Mouse (Mus musculus) heart, adult 2 months (tissue): ENCODE data around the gene Sept1. TPM values are rescaled to one million over a fixed set of nuclear protein-coding genes. Genes with fewer than 3 reads are reported as not detected.
A peak's percentile ranks its signal among the peaks of the same experiment; 100 is the strongest.
"Not testable (repeated sequence)": the region's sequence is repeated elsewhere in the genome, so short reads cannot be mapped to it uniquely, and the experiment has no call there.

ENCODE experiments used
- DNase-seq, 2 experiments: peaks; one replicate each; pipeline ENCODE4 v3.0.0; 2021
- H3K27ac ChIP-seq: fragments of 200-600 bp; 2 replicates; pipeline ENCODE4 v1.8.1; 2022
- H3K27me3 ChIP-seq: fragments of 200-500 bp; 2 replicates; pipeline ENCODE4 v1.6.1; 2012; ENCODE audit warnings: mild to moderate bottlenecking, low read length, inconsistent platforms, mixed read lengths; ENCODE audit not compliant: control insufficient read depth, insufficient read depth
- H3K36me3 ChIP-seq: fragments of 200-500 bp; 2 replicates; pipeline ENCODE4 v1.6.1; 2012; ENCODE audit warnings: low read length, inconsistent platforms; ENCODE audit not compliant: control insufficient read depth, insufficient read depth
- H3K4me1 ChIP-seq: fragments of 200-500 bp; 2 replicates; pipeline ENCODE4 v1.6.1; 2011; ENCODE audit warnings: low read length; ENCODE audit not compliant: control insufficient read depth, insufficient read depth
- H3K4me3 ChIP-seq: fragments of 200-600 bp; 2 replicates; pipeline ENCODE4 v1.8.1; 2022
- H3K79me2 ChIP-seq: fragments of 200-500 bp; replicated peaks from 2 replicates; pipeline ENCODE4 v1.6.1; 2012; ENCODE audit warnings: mild to moderate bottlenecking, inconsistent platforms, low read length, moderate library complexity, mixed read lengths; ENCODE audit not compliant: control insufficient read depth, insufficient read depth
- H3K9ac ChIP-seq: fragments of 200-500 bp; 2 replicates; pipeline ENCODE4 v1.6.1; 2012; ENCODE audit warnings: low read depth, mild to moderate bottlenecking, control low read depth, inconsistent platforms, low read length, mixed read lengths
- CTCF ChIP-seq: fragments of 200-600 bp; IDR thresholded peaks from 2 replicates; pipeline ENCODE4 v1.8.1; 2022; ENCODE audit warnings: antibody characterized with exemption, mild to moderate bottlenecking, moderate library complexity
- EP300 ChIP-seq: fragments of 200-500 bp; IDR thresholded peaks from 2 replicates; pipeline ENCODE4 v1.6.1; 2011; ENCODE audit warnings: low read depth, low read length, control low read depth; ENCODE audit not compliant: insufficient read depth
- POLR2A ChIP-seq: fragments of 200-500 bp; IDR thresholded peaks from 2 replicates; pipeline ENCODE4 v1.6.1; 2011; ENCODE audit warnings: mild to moderate bottlenecking, low read depth, low read length, control low read depth; ENCODE audit not compliant: insufficient read depth
- WGBS: fragments of 180-500 bp; shearing (Covaris S2); methylation state at CpG from one replicate; pipeline ENCODE4 v1.1.7; 2018; 5-methylcytosine and 5-hydroxymethylcytosine counted together
- intact Hi-C: fragments of 180-260 bp; cut with DNase I; formaldehyde crosslinking; loops from one replicate; pipeline ENCODE4 v1.15.1; 2025
- polyA plus RNA-seq: library from polyadenylated mRNA; depleted of rRNA; stranded (reverse); fragments of >200 nt; gene quantifications from 2 replicates; pipeline ENCODE4 v1.2.3, GENCODE M21; 2012
- total RNA-seq, 2 experiments: library from RNA; stranded (reverse); gene quantifications; 2 replicates each; pipeline ENCODE4 v1.2.3; 2021

Sept1 gene
- total and polyA plus RNA-seq, 3 experiments: 2.5 to 13.0 (median 4.7) TPM

- Histone ChIP-seq H3K27ac (no peak overlapping the region), H3K9ac (no peak overlapping the region), H3K27me3 (no peaks in the 10 kb centered on the region), H3K4me3 (no peak overlapping the region), H3K79me2 (no peaks in the 10 kb centered on the region), H3K4me1 (peaks cover 4% of the 10 kb centered on the region), H3K36me3 (no peaks in the 10 kb centered on the region)
- 81% methylated on average over 5 of the region's 5 CpGs for WGBS
- intact Hi-C loops: no loop called here
- TF ChIP-seq EP300: no peak
- TF ChIP-seq POLR2A: no peak
- TF ChIP-seq CTCF: no peak
- DNase-seq: no peak
These were observed 23.6 kb upstream of the Sept1 start for GRCm38 (mm10) chr7:127256518-127256917.

DNA sequence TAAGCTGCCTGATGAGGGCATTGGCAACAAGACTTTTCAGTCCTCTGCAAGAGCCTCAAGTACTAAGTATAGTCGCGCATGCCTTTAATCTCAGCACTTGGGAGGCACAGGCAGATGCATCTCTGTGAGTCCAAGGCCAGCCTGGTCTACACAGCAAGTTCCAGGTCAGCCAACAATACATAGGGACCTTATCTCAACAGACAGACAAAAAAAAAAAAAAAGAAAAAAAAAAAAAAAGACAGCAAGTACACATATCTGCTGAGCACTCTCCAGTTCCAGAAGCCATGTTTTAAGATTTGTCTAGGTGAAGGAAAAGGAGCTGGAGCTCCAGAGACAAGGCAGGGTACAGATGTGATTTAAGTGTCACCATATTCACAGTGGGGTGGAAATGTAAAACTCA is 23.0 kb upstream of the Sept1 start:
- 81% methylated on average over 2 of the region's 2 CpGs for WGBS
- Histone ChIP-seq H3K27ac (no peak overlapping the region), H3K36me3 (no peaks in the 10 kb centered on the region), H3K79me2 (no peaks in the 10 kb centered on the region), H3K4me3 (no peak overlapping the region), H3K27me3 (no peaks in the 10 kb centered on the region), H3K9ac (no peak overlapping the region), H3K4me1 (peaks cover 2% of the 10 kb centered on the region)
- intact Hi-C loops: loop anchor here (2.0 kb wide), 1 partner anchor 89 kb away; the partner anchor contains the start of gene Zfp768
- TF ChIP-seq EP300 (no peak), POLR2A (no peak), CTCF (no peak)
- no peak for DNase-seq

DNA sequence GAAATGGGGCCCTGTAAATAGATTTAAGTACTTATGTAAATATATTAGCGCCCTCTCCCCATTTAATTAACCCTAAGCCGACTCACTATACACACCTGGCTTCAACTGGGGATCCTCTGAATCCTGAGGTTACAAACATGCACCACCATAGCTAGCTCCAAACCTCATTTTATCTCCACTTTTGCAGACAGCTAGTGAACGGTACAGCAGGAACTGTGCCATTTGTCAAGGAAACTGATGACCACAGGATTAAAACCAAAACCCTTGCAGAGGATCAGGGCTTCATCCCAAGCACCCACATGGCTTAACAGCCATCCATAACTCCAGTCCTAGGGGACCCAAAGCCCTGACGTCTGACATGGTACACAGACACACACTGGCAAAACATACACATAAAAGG is 22.1 kb upstream of the Sept1 start:
- Histone ChIP-seq H3K4me3 (no peak overlapping the region; the same call in 1 of the 2 replicates), H3K27me3 (no peaks in the 10 kb centered on the region), H3K36me3 (no peaks in the 10 kb centered on the region), H3K4me1 (peaks cover 2% of the 10 kb centered on the region), H3K27ac (no peak overlapping the region; the same call in 1 of the 2 replicates), H3K79me2 (no peaks in the 10 kb centered on the region), H3K9ac (no peak overlapping the region)
- WGBS: 27% methylated on average over 4 of the region's 4 CpGs
- intact Hi-C loops: loop anchor here (2.0 kb wide), 1 partner anchor 90 kb away; the partner anchor contains the start of gene Zfp768
- TF ChIP-seq POLR2A (no peak), EP300 (no peak), CTCF (no peak)
- DNase-seq: no peak

DNA sequence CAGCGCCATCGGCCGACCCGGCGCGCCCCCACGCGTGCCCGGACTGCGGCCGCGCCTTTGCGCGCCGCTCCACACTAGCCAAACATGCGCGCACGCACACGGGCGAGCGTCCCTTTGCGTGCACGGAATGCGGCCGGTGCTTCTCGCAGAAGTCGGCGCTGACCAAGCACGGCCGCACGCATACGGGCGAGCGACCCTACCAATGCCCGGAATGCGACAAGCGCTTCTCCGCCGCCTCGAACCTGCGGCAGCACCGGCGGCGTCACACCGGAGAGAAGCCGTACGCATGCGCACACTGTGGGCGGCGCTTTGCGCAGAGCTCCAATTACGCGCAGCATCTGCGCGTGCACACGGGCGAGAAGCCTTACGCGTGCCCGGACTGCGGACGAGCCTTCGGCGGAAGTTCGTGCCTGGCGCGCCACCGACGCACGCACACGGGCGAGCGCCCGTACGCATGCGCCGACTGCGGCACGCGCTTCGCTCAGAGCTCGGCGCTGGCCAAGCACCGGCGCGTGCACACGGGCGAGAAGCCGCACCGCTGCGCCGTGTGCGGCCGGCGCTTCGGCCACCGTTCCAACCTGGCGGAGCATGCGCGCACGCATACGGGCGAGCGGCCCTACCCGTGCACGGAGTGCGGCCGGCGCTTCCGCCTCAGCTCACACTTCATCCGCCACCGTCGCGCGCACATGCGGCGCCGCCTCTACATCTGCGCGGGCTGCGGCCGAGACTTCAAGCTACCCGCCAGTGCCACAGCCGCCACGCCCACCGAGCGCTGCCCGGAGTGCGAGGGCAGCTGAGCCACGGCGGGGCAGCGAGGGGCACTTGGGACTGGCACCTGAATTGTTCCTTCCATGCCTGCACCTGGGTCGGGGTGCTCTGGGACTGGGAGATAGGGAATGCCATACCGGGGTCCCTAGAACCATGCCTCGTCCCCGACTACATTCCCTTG is 21.2 kb upstream of the Sept1 start:
- WGBS: under 1% methylated on average over 136 of the region's 136 CpGs
- Histone ChIP-seq H3K79me2 (no peaks in the 10 kb centered on the region), H3K36me3 (no peaks in the 10 kb centered on the region), H3K9ac (peak overlapping the region; percentile 90), H3K4me3 (peak overlapping the region; percentile 69), H3K4me1 (peaks cover 2% of the 10 kb centered on the region), H3K27ac (peak overlapping the region; percentile 92), H3K27me3 (no peaks in the 10 kb centered on the region)
- TF ChIP-seq POLR2A: peak; percentile 63; the same call in 1 of the 2 replicates
- peak; percentile 84 for TF ChIP-seq EP300
- no peak for TF ChIP-seq CTCF
- DNase-seq: peak; percentile 95 to 97
- intact Hi-C loops: loop anchor here (2.0 to 5.0 kb wide), 2 partner anchors 91 to 258 kb away; partner anchors contain the start of genes Srcap and Zfp768

DNA sequence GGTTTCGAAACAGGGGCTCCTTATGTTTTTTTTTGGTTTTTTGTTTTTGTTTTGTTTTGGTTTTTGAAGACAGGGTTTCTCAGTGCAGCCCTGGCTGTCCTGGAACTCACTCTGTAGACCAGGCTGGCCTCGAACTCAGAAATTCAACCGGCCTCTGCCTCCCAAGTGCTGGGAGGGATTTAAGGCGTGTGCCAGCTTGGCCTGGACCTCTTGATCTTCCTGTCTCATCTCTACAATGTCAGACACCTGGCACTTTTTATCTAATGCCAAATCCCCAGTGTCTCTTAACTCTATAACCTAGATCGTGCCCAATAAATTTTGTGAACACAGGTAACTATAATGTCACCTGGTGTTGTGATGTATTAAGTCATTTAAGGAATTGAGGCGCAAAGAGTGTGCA is 20.4 kb upstream of the Sept1 start:
- no peaks in the 10 kb centered on the region for H3K27me3 ChIP-seq
- WGBS: 73% methylated on average over 6 of the region's 6 CpGs
- intact Hi-C loops: loop anchor here (5.0 kb wide), 1 partner anchor 259 kb away; the partner anchor contains the start of gene Srcap
- peak overlapping the region; percentile 69 for H3K4me3 ChIP-seq
- peaks cover 2% of the 10 kb centered on the region for H3K4me1 ChIP-seq
- DNase-seq: no peak
- TF ChIP-seq POLR2A (no peak), CTCF (no peak), EP300 (no peak)
- no peaks in the 10 kb centered on the region for H3K36me3 ChIP-seq
- 0 out of 2 replicates have a peak, but pooled peaks cover under 1% of the 10 kb centered on the region for H3K79me2 ChIP-seq
- peak overlapping the region; percentile 92 for H3K27ac ChIP-seq
- H3K9ac ChIP-seq: peak overlapping the region; percentile 90

DNA sequence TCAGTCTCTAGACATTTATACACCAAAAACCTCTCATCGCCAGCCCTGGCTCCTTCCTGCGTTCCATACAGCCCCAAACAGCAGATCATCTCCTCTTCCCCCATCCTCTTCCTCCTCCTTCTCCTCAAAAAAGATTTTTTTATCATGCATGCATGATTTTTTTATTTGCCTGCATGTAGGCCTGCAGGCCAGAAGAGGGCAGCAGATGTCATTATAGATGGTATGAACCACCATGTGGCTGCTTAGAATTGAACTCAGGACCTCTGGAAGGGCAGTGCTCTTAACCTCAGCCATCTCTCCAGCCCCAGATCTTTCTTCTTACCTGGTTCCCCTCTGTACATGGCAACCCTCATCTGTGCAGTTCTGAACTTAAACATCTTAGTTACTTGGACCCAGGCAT is 19.5 kb upstream of the Sept1 start:
- intact Hi-C loops: loop anchor here (5.0 kb wide), 1 partner anchor 260 kb away; the partner anchor contains the start of gene Srcap

GRCm38 (mm10) chr7:127250511-127250910 is 17.6 kb upstream of the Sept1 start:
- not testable (repeated sequence) for H3K79me2 ChIP-seq, DNase-seq, H3K27me3 ChIP-seq, H3K36me3 ChIP-seq, H3K4me1 ChIP-seq, H3K9ac ChIP-seq, H3K27ac ChIP-seq, H3K4me3 ChIP-seq
- 90% methylated on average over 8 of the region's 8 CpGs for WGBS
- intact Hi-C loops: loop anchor here (5.0 kb wide), 1 partner anchor 262 kb away; the partner anchor contains the start of gene Srcap

More for the DNA sequence above, 19.5 kb upstream of the Sept1 start:
- Histone ChIP-seq H3K27ac (no peak overlapping the region), H3K4me1 (peaks cover 2% of the 10 kb centered on the region), H3K9ac (no peak overlapping the region), H3K79me2 (0 out of 2 replicates have a peak, but pooled peaks cover 1% of the 10 kb centered on the region), H3K27me3 (no peaks in the 10 kb centered on the region), H3K4me3 (no peak overlapping the region), H3K36me3 (no peaks in the 10 kb centered on the region)
- WGBS: 59% methylated on average over 2 of the region's 2 CpGs
- TF ChIP-seq POLR2A: no peak
- peak; percentile 74 for TF ChIP-seq CTCF
- no peak for DNase-seq
